Mouse (Mus musculus) CH12.LX (cell line): ENCODE measurements around the gene Samd5. TPM values are rescaled to one million over a fixed set of nuclear protein-coding genes. Genes with fewer than 3 reads are reported as not detected.

Source experiments
- DNase-seq: peaks from one replicate; pipeline ENCODE4 v3.0.0-alpha.2; 2013; ENCODE audit errors: extremely low read depth
- H3K27ac ChIP-seq: 2 replicates; pipeline ENCODE4 v1.5.1; 2012; ENCODE audit warnings: low read depth, mild to moderate bottlenecking, control low read depth, moderate library complexity; ENCODE audit not compliant: insufficient read depth
- H3K27me3 ChIP-seq: replicated peaks from 2 replicates; pipeline ENCODE3; 2012; ENCODE audit warnings: inconsistent platforms
- H3K36me3 ChIP-seq, 2 experiments: replicated peaks in 1 of 2; 2 replicates each; pipeline versions ENCODE3 to v1.6.1; 2012; ENCODE audit warnings: inconsistent platforms in 1 of 2, low read length in 1 of 2, mild to moderate bottlenecking in 1 of 2, mixed read lengths in 1 of 2, moderate library complexity in 1 of 2; ENCODE audit not compliant: control insufficient read depth in 1 of 2, insufficient read depth in 1 of 2
- H3K4me1 ChIP-seq, 2 experiments: 2 replicates each; pipeline ENCODE4 v1.6.1; 2012; ENCODE audit warnings: inconsistent platforms in 1 of 2, moderate library complexity in 1 of 2; ENCODE audit not compliant: insufficient read depth in 2 of 2, control insufficient read depth in 1 of 2
- H3K4me2 ChIP-seq: 2 replicates; pipeline ENCODE4 v1.6.1; 2012; ENCODE audit warnings: low read depth, mild to moderate bottlenecking, control low read depth; ENCODE audit not compliant: poor library complexity, insufficient read depth, severe bottlenecking
- H3K4me3 ChIP-seq, 3 experiments: fragments of 150-350 bp in 1 of 3; sonication (generic) in 1 of 3; replicated peaks in 1 of 3; 2 replicates each; pipeline versions ENCODE3 to v1.5.1; 2011 to 2012; ENCODE audit warnings: low read depth in 2 of 3, low read length in 2 of 3, mild to moderate bottlenecking in 2 of 3, moderate library complexity in 2 of 3, control low read depth in 1 of 3, improper control_type of control experiment in 1 of 3, inconsistent platforms in 1 of 3, mixed read lengths in 1 of 3; ENCODE audit not compliant: poor library complexity in 1 of 3
- H3K79me2 ChIP-seq: replicated peaks from 2 replicates; pipeline ENCODE4 v1.6.1; 2012; ENCODE audit warnings: mild to moderate bottlenecking, moderate library complexity; ENCODE audit not compliant: control insufficient read depth, poor library complexity, insufficient read depth, severe bottlenecking; ENCODE audit errors: extremely low read depth
- H3K9ac ChIP-seq: 2 replicates; pipeline ENCODE4 v1.6.1; 2012; ENCODE audit warnings: low read depth, mild to moderate bottlenecking, control low read depth, moderate library complexity; ENCODE audit not compliant: insufficient read depth
- H3K9me3 ChIP-seq: replicated peaks from 2 replicates; pipeline ENCODE3; 2012; ENCODE audit warnings: low read length, inconsistent platforms, mixed read lengths
- E2F4 ChIP-seq: IDR thresholded peaks from 2 replicates; pipeline ENCODE4 v1.6.1; 2011; ENCODE audit warnings: low read depth, low read length, improper control_type of control experiment; ENCODE audit not compliant: insufficient replicate concordance
- ELF1 ChIP-seq: IDR thresholded peaks from 2 replicates; pipeline ENCODE4 v1.6.1; 2014; ENCODE audit warnings: low read depth, mild to moderate bottlenecking, inconsistent platforms, low read length, improper control_type of control experiment
- EP300 ChIP-seq: IDR thresholded peaks from 2 replicates; pipeline ENCODE4 v1.6.1; 2011; ENCODE audit warnings: low read length, improper control_type of control experiment
- HCFC1 ChIP-seq: IDR thresholded peaks from 2 replicates; pipeline ENCODE4 v1.6.1; 2012; ENCODE audit warnings: low read depth, mild to moderate bottlenecking, inconsistent platforms, low read length, improper control_type of control experiment
- JUN ChIP-seq: IDR thresholded peaks from 2 replicates; pipeline ENCODE4 v1.6.1; 2011; ENCODE audit warnings: low read depth, mild to moderate bottlenecking, low read length, improper control_type of control experiment, moderate library complexity; ENCODE audit not compliant: insufficient read depth
- MAX ChIP-seq: IDR thresholded peaks from 2 replicates; pipeline ENCODE4 v1.6.1; 2011; ENCODE audit warnings: low read length, improper control_type of control experiment
- MYC ChIP-seq: IDR thresholded peaks from 2 replicates; pipeline ENCODE4 v1.6.1; 2011; ENCODE audit warnings: low read depth, mild to moderate bottlenecking, improper control_type of control experiment, low read length
- NRF1 ChIP-seq: IDR thresholded peaks from 2 replicates; pipeline ENCODE4 v1.6.1; 2014; ENCODE audit warnings: low read depth, mild to moderate bottlenecking, inconsistent platforms, low read length, improper control_type of control experiment, moderate library complexity
- SMC3 ChIP-seq: IDR thresholded peaks from 2 replicates; pipeline ENCODE4 v1.6.1; 2011; ENCODE audit warnings: low read depth, low read length, improper control_type of control experiment
- TBP ChIP-seq: conservative IDR thresholded peaks from 2 replicates; pipeline ENCODE4 v1.6.1; 2011; ENCODE audit warnings: low read depth, low read length, improper control_type of control experiment
- TCF12 ChIP-seq: IDR thresholded peaks from 2 replicates; pipeline ENCODE4 v1.6.1; 2014; ENCODE audit warnings: low read depth, mild to moderate bottlenecking, inconsistent platforms, low read length, improper control_type of control experiment
- USF2 ChIP-seq: conservative IDR thresholded peaks from 2 replicates; pipeline ENCODE4 v1.6.1; 2011; ENCODE audit warnings: low read depth, low read length, improper control_type of control experiment
- ZKSCAN1 ChIP-seq: IDR thresholded peaks from 2 replicates; pipeline ENCODE4 v1.6.1; 2012; ENCODE audit warnings: low read depth, inconsistent platforms, low read length, improper control_type of control experiment, borderline replicate concordance
- ZMIZ1 ChIP-seq: IDR thresholded peaks from 2 replicates; pipeline ENCODE4 v1.6.1; 2012; ENCODE audit warnings: low read depth, mild to moderate bottlenecking, inconsistent platforms, low read length, improper control_type of control experiment
- ZNF384 ChIP-seq: IDR thresholded peaks from 2 replicates; pipeline ENCODE4 v1.6.1; 2012; ENCODE audit warnings: low read depth, low read length, improper control_type of control experiment, inconsistent platforms
- dilution Hi-C: fragments of 300-500 bp; cut with MboI; formaldehyde crosslinking; loops from 2 replicates; pipeline ENCODE4 v1.14.3; 2020; ENCODE audit warnings: low sequenced_read_pairs; ENCODE audit not compliant: extremely low pct_unique_long_range_greater_than_20kb, extremely low pct_ligation_motif_present
- in situ Hi-C: fragments of 300-500 bp; cut with MboI; formaldehyde crosslinking; loops from 3 replicates; pipeline ENCODE4 v1.14.3; 2019; ENCODE audit warnings: low sequenced_read_pairs, low pct_ligation_motif_present, low pct_unique_long_range_greater_than_20kb, mixed read lengths
- polyA plus RNA-seq: library from polyadenylated mRNA; unstranded; fragments of >175 nt; gene quantifications from 2 replicates; pipeline ENCODE4 v1.2.1, GENCODE M21; 2012; ENCODE audit warnings: low read depth; ENCODE audit not compliant: insufficient read length
- total RNA-seq, 2 experiments: library from RNA; depleted of rRNA; stranded (reverse); fragments of 300-350 nt in 1 of 2; fragments of >200 nt in 1 of 2; gene quantifications; 2 replicates each; pipeline ENCODE4 v1.2.3; 2012 to 2014

Samd5 gene
- total and polyA plus RNA-seq, 3 experiments, result not detected

DNA sequence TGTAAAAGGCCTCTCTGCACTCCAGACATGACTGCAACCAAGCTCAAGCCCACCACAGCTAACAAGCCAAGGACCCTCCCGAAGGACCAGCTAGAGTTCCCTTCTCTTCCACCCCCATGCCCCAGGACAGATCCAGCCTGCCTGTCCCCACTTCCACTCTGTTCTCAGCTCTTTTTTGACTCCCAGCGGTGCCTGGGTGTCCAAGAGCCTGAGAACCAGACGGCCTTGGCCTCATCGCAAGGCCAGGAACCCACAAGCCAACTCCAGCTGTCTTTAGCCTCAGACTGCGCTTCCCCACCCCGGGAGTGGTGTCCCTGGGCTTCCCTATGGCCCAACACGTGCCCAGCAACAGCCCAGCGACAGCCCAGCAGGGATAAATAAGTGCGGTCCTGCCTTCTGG, 23.1 kb upstream of the Samd5 start:
- no peak for DNase-seq
- in situ Hi-C loops, result no loop called here

DNA sequence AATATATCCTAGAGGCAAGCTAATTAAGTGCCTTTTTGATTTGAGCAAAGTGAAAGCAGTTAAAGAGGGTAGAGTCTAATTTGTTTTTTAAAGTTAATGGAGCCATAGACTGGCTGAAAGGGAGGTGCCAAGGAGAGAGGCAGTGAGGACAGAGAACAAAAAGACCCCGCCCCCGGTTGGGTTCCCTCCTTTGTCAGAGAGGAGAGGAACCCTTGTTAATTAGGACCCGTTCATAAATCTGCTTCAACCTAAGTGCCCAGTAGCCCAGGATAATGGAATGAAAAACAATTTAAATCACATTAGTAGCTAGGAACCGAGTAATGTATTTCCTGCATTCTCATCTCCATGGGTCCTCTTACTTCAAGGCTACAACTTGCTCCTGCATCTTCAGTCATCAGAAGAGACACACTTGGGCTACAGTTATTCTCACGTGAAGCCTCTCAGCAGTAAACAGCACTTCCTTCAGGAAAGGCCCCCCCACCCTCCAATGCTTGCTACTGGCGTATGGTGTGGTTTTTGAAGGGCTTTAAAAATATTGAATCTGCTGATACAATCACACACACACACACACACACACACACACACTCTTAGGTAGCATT, 21.6 kb upstream of the Samd5 start:
- Histone ChIP-seq H3K4me3 (no peak overlapping the region), H3K79me2 (no peaks in the 10 kb centered on the region), H3K9ac (no peak overlapping the region), H3K36me3 (no peaks in the 10 kb centered on the region), H3K9me3 (no peaks in the 10 kb centered on the region), H3K4me2 (0 out of 2 replicates have a peak overlapping the region, but pooled peaks have one; percentile 13), H3K4me1 (no peaks in the 10 kb centered on the region), H3K27ac (no peak overlapping the region), H3K27me3 (no peaks in the 10 kb centered on the region)
- TF ChIP-seq USF2, result no peak
- TF ChIP-seq ZNF384, result no peak
- TF ChIP-seq EP300, result no peak
- in situ Hi-C loops, result no loop called here
- no peak for DNase-seq
- dilution Hi-C loops, result no loop called here

More for the DNA sequence above, 23.1 kb upstream of the Samd5 start:
- no peak overlapping the region for H3K4me2 ChIP-seq
- no peak overlapping the region for H3K4me3 ChIP-seq
- H3K79me2 ChIP-seq, result no peaks in the 10 kb centered on the region
- H3K9ac ChIP-seq, result no peak overlapping the region
- no peaks in the 10 kb centered on the region for H3K4me1 ChIP-seq
- no peak overlapping the region for H3K27ac ChIP-seq
- dilution Hi-C loops, result no loop called here
- no peaks in the 10 kb centered on the region for H3K9me3 ChIP-seq
- no peaks in the 10 kb centered on the region for H3K27me3 ChIP-seq
- H3K36me3 ChIP-seq, result no peaks in the 10 kb centered on the region
- TF ChIP-seq TCF12 (no peak), E2F4 (no peak), SMC3 (no peak), ZNF384 (no peak), NRF1 (no peak), ZKSCAN1 (no peak), ZMIZ1 (no peak), MYC (no peak), TBP (no peak), ELF1 (no peak), MAX (no peak), HCFC1 (no peak), JUN (no peak)
